In the genomic region with DNA sequence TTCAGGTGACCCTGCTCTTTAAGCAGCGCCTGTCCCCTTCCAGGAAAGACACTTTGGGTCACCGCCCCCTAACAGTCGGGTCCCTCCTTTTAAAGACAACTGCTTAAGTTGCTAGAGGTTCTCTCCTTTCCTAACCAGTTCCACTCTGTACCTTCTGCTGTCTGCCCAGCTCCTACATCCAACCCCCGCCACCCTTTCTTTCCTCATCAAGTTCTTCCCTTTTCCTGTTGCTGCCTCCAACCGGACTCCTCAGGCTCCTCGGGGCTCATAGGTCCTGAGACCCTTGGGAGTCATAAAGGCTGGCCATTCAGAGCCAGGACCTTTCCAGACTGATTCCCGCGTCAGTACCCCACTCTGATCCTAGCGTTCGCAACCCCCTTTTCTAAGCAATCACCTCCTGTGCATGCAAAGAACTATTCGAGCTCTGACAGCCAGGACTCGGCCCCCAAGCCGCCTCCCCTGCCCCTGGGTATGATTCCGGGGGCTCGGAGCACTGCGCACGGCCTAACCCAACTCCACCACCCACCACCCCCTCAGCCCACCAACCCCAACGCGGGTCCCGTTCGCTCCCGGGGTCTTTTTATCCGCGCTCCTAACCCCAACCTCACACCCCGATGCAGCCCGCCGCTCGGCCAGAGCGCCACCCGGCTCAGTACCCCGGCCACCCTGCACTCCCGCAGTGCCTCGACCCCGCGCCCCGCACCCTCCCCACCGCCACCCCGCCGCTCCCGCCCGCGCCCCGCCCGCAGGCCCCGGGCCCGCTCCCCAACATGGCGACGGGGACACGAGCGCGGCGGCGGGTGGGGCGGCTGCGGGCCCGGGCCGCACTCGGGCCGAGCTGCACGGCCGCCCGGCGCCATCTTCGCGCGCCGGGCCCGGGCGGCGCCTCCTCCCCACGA, we compare ENCODE assay signal across 8 mouse cellular contexts. TPM values are rescaled to one million over a fixed set of nuclear protein-coding genes. Genes with fewer than 3 reads are reported as not detected.
DNase-seq lines count a peak whose midpoint lies in the region; ATAC-seq and TF ChIP-seq lines count a peak whose summit lies in the region.

No protein-coding gene starts in this region.

- TF ChIP-seq POLR2A in small intestine, adult 2 months (IDR thresholded peaks at IDR 0.05; ENCODE audit: low read depth, low read length) = no peak

- H3K36me3 ChIP-seq in hindbrain, postnatal 0 days (ENCODE audit: insufficient read depth, low read length) = no peaks in the 10 kb centered on the region
- H3K36me3 ChIP-seq in limb, embryonic 10.5 days = no peaks in the 10 kb centered on the region
- H3K36me3 ChIP-seq in midbrain, embryonic 10.5 days = no peaks in the 10 kb centered on the region
- no peaks in the 10 kb centered on the region for H3K36me3 ChIP-seq in small intestine, adult 2 months (ENCODE audit: control insufficient read depth, insufficient read depth, low read length)

- H3K9me3 ChIP-seq in hindbrain, postnatal 0 days (ENCODE audit: low read length) = no peaks in the 10 kb centered on the region
- H3K9me3 ChIP-seq in limb, embryonic 10.5 days (replicated peaks) = no peaks in the 10 kb centered on the region
- H3K9me3 ChIP-seq in midbrain, embryonic 10.5 days (replicated peaks) = no peaks in the 10 kb centered on the region

- H3K27ac ChIP-seq in layer of hippocampus, adult 2 months = peak overlapping the region; percentile 94
- H3K27ac ChIP-seq in hindbrain, postnatal 0 days = peak overlapping the region; percentile 97
- H3K27ac ChIP-seq in limb, embryonic 10.5 days = peak overlapping the region; percentile 98
- peak overlapping the region; percentile 97 for H3K27ac ChIP-seq in midbrain, embryonic 10.5 days (replicated peaks)
- peak overlapping the region; percentile 65 for H3K27ac ChIP-seq in small intestine, adult 2 months (ENCODE audit: insufficient read depth, low read depth, low read length)

- 1% methylated on average over 51 of the region's 71 CpGs for WGBS in hindbrain, postnatal 0 days
- WGBS in limb, embryonic 10.5 days = 3% methylated on average over 69 of the region's 71 CpGs
- under 1% methylated on average over 56 of the region's 71 CpGs for WGBS in midbrain, embryonic 10.5 days
- WGBS in small intestine, adult 2 months = 1% methylated on average over 70 of the region's 71 CpGs

- TF ChIP-seq CTCF in layer of hippocampus, adult 2 months (conservative IDR thresholded peaks at IDR 0.05) = no peak
- no peak for TF ChIP-seq CTCF in hindbrain, postnatal 0 days (IDR thresholded peaks at IDR 0.05; ENCODE audit: low read depth)
- TF ChIP-seq CTCF in small intestine, adult 2 months (IDR thresholded peaks at IDR 0.05; ENCODE audit: extremely low read depth, insufficient read length, insufficient replicate concordance, low read depth, low read length) = no peak

- H3K9ac ChIP-seq in hindbrain, postnatal 0 days (replicated peaks; ENCODE audit: low read length) = peak overlapping the region; percentile 98

- peak overlapping the region; percentile 83 for H3K4me2 ChIP-seq in hindbrain, postnatal 0 days (ENCODE audit: low read depth, low read length)

- DNase-seq in layer of hippocampus, adult 2 months (ENCODE audit: low spot score in 2 of 2) = peak; percentile 22 to 29
- DNase-seq in layer of hippocampus, adult 8-10 months (ENCODE audit: low spot score in 2 of 2) = no peak
- DNase-seq in gastrocnemius, postnatal 10 days = peak; percentile 43
- DNase-seq in hindbrain, postnatal 0 days (ENCODE audit: low spot score) = peak; percentile 61
- peak; percentile 66 for DNase-seq in limb, embryonic 10.5 days (ENCODE audit: low spot score)
- DNase-seq in midbrain, embryonic 10.5 days (ENCODE audit: low spot score) = peak; percentile 57

- ATAC-seq in common myeloid progenitor, adult 5-6 weeks (replicated peaks; ENCODE audit: low read depth, poor library complexity, severe bottlenecking) = peak; percentile 50
- peak; percentile 79 for ATAC-seq in hindbrain, postnatal 0 days

- H3K4me1 ChIP-seq in hindbrain, postnatal 0 days (ENCODE audit: insufficient read depth, low read length) = peaks cover 9% of the 10 kb centered on the region; the same call in 1 of the 2 replicates
- H3K4me1 ChIP-seq in limb, embryonic 10.5 days = peaks cover 13% of the 10 kb centered on the region
- peaks cover 28% of the 10 kb centered on the region for H3K4me1 ChIP-seq in midbrain, embryonic 10.5 days
- no peaks in the 10 kb centered on the region; the same call in 1 of the 2 replicates for H3K4me1 ChIP-seq in small intestine, adult 2 months (ENCODE audit: control insufficient read depth, insufficient read depth, insufficient read length, low read length)

- no peaks in the 10 kb centered on the region for H3K27me3 ChIP-seq in hindbrain, postnatal 0 days (ENCODE audit: insufficient read depth, low read length)
- H3K27me3 ChIP-seq in limb, embryonic 10.5 days (ENCODE audit: low read depth, poor library complexity, severe bottlenecking) = no peaks in the 10 kb centered on the region
- H3K27me3 ChIP-seq in midbrain, embryonic 10.5 days (ENCODE audit: low read depth, poor library complexity, severe bottlenecking) = peaks cover 10% of the 10 kb centered on the region; the same call in 1 of the 2 replicates
- 0 out of 2 replicates have a peak, but pooled peaks cover 3% of the 10 kb centered on the region for H3K27me3 ChIP-seq in small intestine, adult 2 months (ENCODE audit: control insufficient read depth, insufficient read depth, low read length)

- peak overlapping the region; percentile 83 for H3K4me3 ChIP-seq in layer of hippocampus, adult 2 months
- peak overlapping the region; percentile 94 for H3K4me3 ChIP-seq in hindbrain, postnatal 0 days (ENCODE audit: low read length)
- H3K4me3 ChIP-seq in limb, embryonic 10.5 days = peak overlapping the region; percentile 90
- H3K4me3 ChIP-seq in midbrain, embryonic 10.5 days = peak overlapping the region; percentile 90
- peak overlapping the region; percentile 90 for H3K4me3 ChIP-seq in small intestine, adult 2 months (ENCODE audit: low read depth, low read length)

RNA-seq across cellular contexts. Expression of gene Ncoa6, which starts 0.8 kb away (rescaled TPM):
- total RNA-seq in layer of hippocampus, adult 2 months (2021) = 10 to 100 TPM; 70.4 to 76.3 TPM
- 10 to 100 TPM; 58.1 to 63.8 (median 62.3) TPM for total RNA-seq in layer of hippocampus, adult 8-10 months (2022)
- 13.4 and 25.5 TPM in 2 replicates for total RNA-seq in common myeloid progenitor, adult 5-6 weeks (2017)
- 10 to 100 TPM; 21.1 to 28.5 TPM for total RNA-seq in gastrocnemius, postnatal 10 days (2021)
- 29.7 and 43.4 TPM in 2 replicates for total RNA-seq in hindbrain, postnatal 0 days (2014; rRNA removed)
- polyA plus RNA-seq in hindbrain, postnatal 0 days (2015; fragmentation: Nextera tagmentation; extraction: Ambion mirVana) = 25.7 TPM in 2 replicates
- 19.6 and 21.1 TPM in 2 replicates for polyA plus RNA-seq in limb, embryonic 10.5 days (2016; fragmentation: Nextera tagmentation; extraction: Ambion mirVana)
- 20.8 and 22.3 TPM in 2 replicates for polyA plus RNA-seq in midbrain, embryonic 10.5 days (2016; fragmentation: Nextera tagmentation; extraction: Ambion mirVana)
- 14.5 and 57.0 TPM in 2 replicates for polyA plus RNA-seq in small intestine, adult 2 months (2012; rRNA removed)

RNA-seq across cellular contexts. Expression of gene Acss2, which starts 44.8 kb away (rescaled TPM):
- total RNA-seq in layer of hippocampus, adult 2 months (2021) = 10 to 100 TPM; 62.6 to 70.8 TPM
- 10 to 100 TPM; 61.2 to 72.6 (median 61.8) TPM for total RNA-seq in layer of hippocampus, adult 8-10 months (2022)
- total RNA-seq in common myeloid progenitor, adult 5-6 weeks (2017) = 14.9 and 20.4 TPM in 2 replicates
- total RNA-seq in gastrocnemius, postnatal 10 days (2021) = 10 to 100 TPM; 28.4 to 33.4 TPM
- total RNA-seq in hindbrain, postnatal 0 days (2014; rRNA removed) = 40.0 and 42.7 TPM in 2 replicates
- 23.7 and 27.5 TPM in 2 replicates for polyA plus RNA-seq in hindbrain, postnatal 0 days (2015; fragmentation: Nextera tagmentation; extraction: Ambion mirVana)
- polyA plus RNA-seq in limb, embryonic 10.5 days (2016; fragmentation: Nextera tagmentation; extraction: Ambion mirVana) = 5.3 and 9.2 TPM in 2 replicates
- 15.9 and 20.3 TPM in 2 replicates for polyA plus RNA-seq in midbrain, embryonic 10.5 days (2016; fragmentation: Nextera tagmentation; extraction: Ambion mirVana)
- polyA plus RNA-seq in small intestine, adult 2 months (2012; rRNA removed) = 9.1 and 18.8 TPM in 2 replicates

RNA-seq across cellular contexts. Expression of gene Ggt7, which starts 45.1 kb away (rescaled TPM):
- 100 to 1,000 TPM; 114 to 124 TPM for total RNA-seq in layer of hippocampus, adult 2 months (2021)
- total RNA-seq in layer of hippocampus, adult 8-10 months (2022) = 100 to 1,000 TPM; 112 to 119 (median 115) TPM
- total RNA-seq in common myeloid progenitor, adult 5-6 weeks (2017) = 0.19 TPM in 1 of 2 replicates, not detected in the other
- total RNA-seq in gastrocnemius, postnatal 10 days (2021) = 1 to 10 TPM; 1.0 to 1.1 TPM
- total RNA-seq in hindbrain, postnatal 0 days (2014; rRNA removed) = 201 and 255 TPM in 2 replicates
- 97.5 and 104 TPM in 2 replicates for polyA plus RNA-seq in hindbrain, postnatal 0 days (2015; fragmentation: Nextera tagmentation; extraction: Ambion mirVana)
- 1.6 and 3.2 TPM in 2 replicates for polyA plus RNA-seq in limb, embryonic 10.5 days (2016; fragmentation: Nextera tagmentation; extraction: Ambion mirVana)
- polyA plus RNA-seq in midbrain, embryonic 10.5 days (2016; fragmentation: Nextera tagmentation; extraction: Ambion mirVana) = 16.0 and 25.2 TPM in 2 replicates
- polyA plus RNA-seq in small intestine, adult 2 months (2012; rRNA removed) = 4.7 and 7.0 TPM in 2 replicates

Comparison
In these comparisons a context has a peak if more than half of its experiments do, and no peak if none do; other contexts are left out.
1. DNase-seq: peak in layer of hippocampus, adult 2 months (2 of 2), gastrocnemius, postnatal 10 days (single experiment), hindbrain, postnatal 0 days (single experiment), limb, embryonic 10.5 days (single experiment) and midbrain, embryonic 10.5 days (single experiment); none in layer of hippocampus, adult 8-10 months (0 of 2).
2. RNA of gene Ggt7, which starts 45.1 kb away (total RNA-seq): 201 to 255 TPM in hindbrain, postnatal 0 days, 114 to 124 TPM in layer of hippocampus, adult 2 months and 112 to 119 TPM in layer of hippocampus, adult 8-10 months; 1.0 to 1.1 TPM in gastrocnemius, postnatal 10 days and 0.19 TPM in common myeloid progenitor, adult 5-6 weeks; every median in the first group is over 10 times any median in the second.
3. Peak in every context shown above with its lines, with median percentiles within 50 percentile points of each other: H3K27ac ChIP-seq and H3K4me3 ChIP-seq.